Mouse (Mus musculus): ENCODE results near the gene Arf5. TPM values are rescaled to one million over a fixed set of nuclear protein-coding genes. Genes with fewer than 3 reads are reported as not detected.

Gene Arf5
- total RNA-seq (2017) = 31.9 and 39.4 TPM in 2 replicates

GRCm38 (mm10) chr6:28423313-28423712, at the start of gene Arf5:
Gene Arf5, plus strand, starts transcription at chr6:28423560.
- ATAC-seq (replicated peaks; ENCODE audit: low read depth, poor library complexity, severe bottlenecking) = peak; percentile 20

GRCm38 (mm10) chr6:28381983-28382382, 41.4 kb upstream of the Arf5 start:
- ATAC-seq (replicated peaks; ENCODE audit: low read depth, poor library complexity, severe bottlenecking) = peak; percentile 93

- ATAC-seq (replicated peaks; ENCODE audit: low read depth, poor library complexity, severe bottlenecking) = no peak
These were observed 38.2 kb upstream of the Arf5 start for GRCm38 (mm10) chr6:28385169-28385568.

- ATAC-seq (replicated peaks; ENCODE audit: low read depth, poor library complexity, severe bottlenecking) = no peak
These were observed 34.3 kb upstream of the Arf5 start for GRCm38 (mm10) chr6:28389038-28389437.

- ATAC-seq (replicated peaks; ENCODE audit: low read depth, poor library complexity, severe bottlenecking) = no peak
These were observed 27.1 kb upstream of the Arf5 start for GRCm38 (mm10) chr6:28396051-28396852.

GRCm38 (mm10) chr6:28396853-28397457, 26.4 kb upstream of the Arf5 start:
- peak; percentile 65 for ATAC-seq (replicated peaks; ENCODE audit: low read depth, poor library complexity, severe bottlenecking)

- ATAC-seq (replicated peaks; ENCODE audit: low read depth, poor library complexity, severe bottlenecking) = peak; percentile 55
These were observed 25.6 kb upstream of the Arf5 start, which contains the start of gene Zfp800 for GRCm38 (mm10) chr6:28397681-28398203. Gene Zfp800, minus strand, starts transcription at chr6:28398005.

- ATAC-seq (replicated peaks; ENCODE audit: low read depth, poor library complexity, severe bottlenecking) = no peak
These were observed 24.6 kb upstream of the Arf5 start for GRCm38 (mm10) chr6:28398726-28399125.

GRCm38 (mm10) chr6:28399791-28400190, 23.6 kb upstream of the Arf5 start:
- ATAC-seq (replicated peaks; ENCODE audit: low read depth, poor library complexity, severe bottlenecking) = no peak

- ATAC-seq (replicated peaks; ENCODE audit: low read depth, poor library complexity, severe bottlenecking) = peak; percentile 87
These were observed 13.3 kb upstream of the Arf5 start for GRCm38 (mm10) chr6:28410053-28410452.

- ATAC-seq (replicated peaks; ENCODE audit: low read depth, poor library complexity, severe bottlenecking) = no peak
These were observed 12.1 kb upstream of the Arf5 start for GRCm38 (mm10) chr6:28411236-28411635.

- ATAC-seq (replicated peaks; ENCODE audit: low read depth, poor library complexity, severe bottlenecking) = no peak
These were observed 6.4 kb upstream of the Arf5 start for GRCm38 (mm10) chr6:28416981-28417380.

GRCm38 (mm10) chr6:28418449-28418848, 4.9 kb upstream of the Arf5 start:
- ATAC-seq (replicated peaks; ENCODE audit: low read depth, poor library complexity, severe bottlenecking) = no peak

GRCm38 (mm10) chr6:28419673-28420072, 3.7 kb upstream of the Arf5 start:
- ATAC-seq (replicated peaks; ENCODE audit: low read depth, poor library complexity, severe bottlenecking) = no peak

GRCm38 (mm10) chr6:28420361-28420760, 3.0 kb upstream of the Arf5 start:
- no peak for ATAC-seq (replicated peaks; ENCODE audit: low read depth, poor library complexity, severe bottlenecking)

GRCm38 (mm10) chr6:28420865-28421264, 2.5 kb upstream of the Arf5 start:
- no peak for ATAC-seq (replicated peaks; ENCODE audit: low read depth, poor library complexity, severe bottlenecking)

- peak; percentile 86 for ATAC-seq (replicated peaks; ENCODE audit: low read depth, poor library complexity, severe bottlenecking)
These were observed 1.8 kb upstream of the Arf5 start for GRCm38 (mm10) chr6:28421469-28422000.

- no peak for ATAC-seq (replicated peaks; ENCODE audit: low read depth, poor library complexity, severe bottlenecking)
These were observed 589 bp upstream of the Arf5 start for GRCm38 (mm10) chr6:28422651-28423290.

GRCm38 (mm10) chr6:28423767-28424695, 671 bp downstream of the Arf5 start:
- ATAC-seq (replicated peaks; ENCODE audit: low read depth, poor library complexity, severe bottlenecking) = no peak
